Mouse (Mus musculus) ES-E14 (cell line): ENCODE results near the gene Ptcd2.

Experiments
- CHD2 ChIP-seq: IDR thresholded peaks from 2 replicates; pipeline ENCODE4 v1.6.1; 2014; ENCODE audit warnings: mild to moderate bottlenecking, low read depth, low read length, inconsistent platforms
- HCFC1 ChIP-seq: IDR thresholded peaks from 2 replicates; pipeline ENCODE4 v1.6.1; 2012; ENCODE audit warnings: low read length, inconsistent platforms, borderline replicate concordance; ENCODE audit not compliant: insufficient read depth
- MAFK ChIP-seq: IDR thresholded peaks from 2 replicates; pipeline ENCODE4 v1.6.1; 2014; ENCODE audit warnings: mild to moderate bottlenecking, low read depth, low read length, inconsistent platforms; ENCODE audit not compliant: insufficient read depth
- ZC3H11A ChIP-seq: IDR thresholded peaks from 2 replicates; pipeline ENCODE4 v1.6.1; 2012; ENCODE audit warnings: low read depth, mild to moderate bottlenecking, inconsistent platforms, low read length, borderline replicate concordance

DNA sequence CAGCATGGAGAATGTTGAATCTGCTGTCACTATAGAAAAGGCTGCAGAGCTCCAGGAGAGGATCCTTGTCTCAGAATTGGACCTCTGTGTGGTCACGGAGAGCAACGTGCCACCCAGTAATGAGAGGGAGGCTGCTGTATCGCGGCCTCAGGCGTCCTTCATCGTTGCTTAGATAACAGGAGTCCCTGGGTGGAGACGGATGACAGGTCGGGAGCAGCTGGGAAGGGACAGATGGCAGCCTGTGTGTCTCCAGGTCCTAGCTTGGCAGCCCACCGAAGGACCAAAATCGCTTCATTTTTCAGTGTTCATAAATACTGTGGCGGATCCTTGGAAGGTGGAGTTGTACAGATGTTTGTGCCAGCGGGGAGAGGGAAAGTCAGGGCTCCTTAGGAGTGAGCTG lies 24.6 kb upstream of the Ptcd2 start:
- TF ChIP-seq HCFC1: no peak
- TF ChIP-seq CHD2: no peak
- TF ChIP-seq ZC3H11A: no peak
- no peak for TF ChIP-seq MAFK
